Mouse (Mus musculus) heart, postnatal 0 days (tissue): ENCODE data around the gene Scin.

Experiments
- CTCF ChIP-seq: IDR thresholded peaks from 2 replicates; pipeline ENCODE4 v1.5.1; 2016; ENCODE audit warnings: antibody characterized with exemption, control low read depth, low read depth
- EP300 ChIP-seq: IDR thresholded peaks from 2 replicates; pipeline ENCODE4 v1.6.1; 2016; ENCODE audit warnings: antibody characterized with exemption, low read depth

DNA sequence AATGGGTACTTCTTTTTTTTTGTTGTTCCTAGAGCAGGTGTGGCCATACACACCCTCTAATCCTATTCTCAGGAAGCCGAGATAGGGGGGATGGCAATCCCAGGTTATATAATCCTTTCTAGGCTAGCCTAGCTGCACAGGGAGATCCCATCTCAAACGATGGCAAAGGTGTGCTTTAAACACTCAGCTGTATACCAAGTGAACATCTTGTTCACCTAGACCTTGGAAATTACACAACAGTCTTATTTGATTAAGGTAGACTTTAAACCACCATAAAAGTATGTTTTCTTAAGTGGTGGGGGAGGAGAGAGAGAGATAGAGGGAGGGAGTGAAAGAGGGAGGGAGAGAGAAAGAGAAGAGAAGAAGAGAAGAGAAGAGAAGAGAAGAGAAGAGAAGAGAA is 26.7 kb upstream of the Scin start:
- TF ChIP-seq CTCF (no peak), EP300 (no peak)
